Mouse (Mus musculus) adrenal gland, adult (tissue): ENCODE results near the gene Trcg1.

Source experiments
- DNase-seq, 2 experiments: peaks; one replicate each; pipeline ENCODE4 v3.0.0; 2022 to 2023; ENCODE audit warnings: low spot score in 1 of 2; ENCODE audit not compliant: inconsistent age in 2 of 2

Gene Trcg1

DNA sequence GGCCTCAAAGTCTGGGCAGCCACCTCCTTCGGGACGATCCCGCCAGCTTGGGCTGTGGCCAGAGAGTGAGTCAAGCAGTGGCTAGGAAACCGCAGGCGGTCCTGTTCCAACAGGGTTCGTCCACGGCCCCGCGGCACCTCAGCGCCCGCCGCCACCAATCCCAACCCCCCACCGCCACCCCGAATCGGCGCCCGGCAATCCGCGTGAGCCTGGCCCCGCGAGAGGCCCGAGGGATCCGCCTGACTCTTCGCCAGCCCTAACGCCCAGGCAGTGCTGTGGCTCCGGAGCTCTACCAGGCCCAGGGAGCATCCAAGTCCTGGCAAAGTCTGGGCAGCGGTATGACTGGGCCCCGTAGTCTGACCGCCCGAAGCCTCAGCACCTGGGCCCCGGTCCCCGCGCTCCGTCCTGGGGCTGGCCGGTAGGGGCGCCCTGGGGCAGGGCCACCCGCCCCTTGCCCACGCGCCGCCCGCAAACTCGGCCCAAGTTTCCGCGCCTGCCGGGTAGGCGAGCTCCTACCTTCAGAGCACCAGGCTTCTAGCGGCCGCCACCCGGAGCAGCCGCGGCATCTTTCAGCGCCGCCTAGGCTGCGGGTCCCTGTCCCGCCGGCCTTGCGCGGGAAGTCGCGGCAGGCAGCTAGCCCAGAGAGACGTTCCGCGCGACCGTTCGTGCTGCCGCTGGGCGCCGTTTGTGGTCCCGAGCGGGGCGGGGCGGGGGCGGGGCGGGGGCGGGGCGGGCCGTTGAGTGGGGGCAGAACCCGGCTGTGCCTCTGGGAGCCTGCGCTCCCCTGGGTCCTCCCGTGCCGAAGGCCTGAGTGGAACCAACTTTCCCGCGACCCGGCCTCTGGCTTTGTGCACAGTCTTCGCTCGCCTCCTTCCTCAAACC is 25.8 kb downstream of the Trcg1 start, which contains the start of gene 1700017B05Rik:
Gene 1700017B05Rik (minus strand): TSS at position 700 of the 882 bp plus-strand sequence.
- DNase-seq = peak; percentile 85 to 94

DNA sequence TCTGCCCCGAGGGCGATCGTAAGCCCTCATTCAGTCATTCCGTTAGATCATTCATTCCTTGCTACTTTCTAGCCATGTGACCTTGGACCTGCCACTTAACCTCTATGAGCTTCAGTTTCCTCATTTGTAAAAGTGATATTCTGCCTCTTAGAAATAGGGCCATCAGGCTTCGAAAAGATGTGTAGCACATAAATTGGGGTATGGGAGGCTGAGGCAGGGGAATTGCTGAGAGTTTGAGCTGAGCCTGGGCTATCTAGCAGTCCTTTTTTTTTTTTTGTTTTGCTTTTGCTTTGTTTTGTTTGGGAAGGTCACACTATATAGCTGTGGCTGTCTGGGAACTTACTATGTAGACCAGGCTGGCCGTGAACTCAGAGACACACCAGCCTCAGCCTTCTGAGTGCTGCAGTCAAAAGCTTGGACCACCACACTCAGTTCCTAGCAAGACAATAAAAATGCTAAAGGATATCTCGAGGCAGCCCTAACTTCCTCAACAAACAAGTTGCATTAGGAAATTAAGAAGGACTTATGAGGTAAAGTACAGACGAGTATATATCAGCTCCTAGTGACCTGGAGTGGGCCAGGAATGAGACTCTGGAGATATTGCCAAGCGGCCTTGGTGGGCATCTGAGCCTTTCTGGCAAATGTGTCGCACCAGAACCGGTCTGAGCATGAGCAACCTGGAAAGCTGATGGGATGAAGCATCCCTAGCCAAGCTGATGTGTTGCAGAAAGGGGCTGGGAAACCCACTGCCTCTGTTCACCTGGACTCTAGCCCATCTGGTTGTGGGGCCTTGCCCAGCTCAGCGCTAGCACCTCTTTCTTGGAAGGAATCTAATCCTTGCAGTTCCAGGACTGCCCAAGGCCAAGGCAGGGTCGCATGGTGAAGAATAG is 26.7 kb downstream of the Trcg1 start:
- peak in 1 of 2 experiments; percentile 59 for DNase-seq

DNA sequence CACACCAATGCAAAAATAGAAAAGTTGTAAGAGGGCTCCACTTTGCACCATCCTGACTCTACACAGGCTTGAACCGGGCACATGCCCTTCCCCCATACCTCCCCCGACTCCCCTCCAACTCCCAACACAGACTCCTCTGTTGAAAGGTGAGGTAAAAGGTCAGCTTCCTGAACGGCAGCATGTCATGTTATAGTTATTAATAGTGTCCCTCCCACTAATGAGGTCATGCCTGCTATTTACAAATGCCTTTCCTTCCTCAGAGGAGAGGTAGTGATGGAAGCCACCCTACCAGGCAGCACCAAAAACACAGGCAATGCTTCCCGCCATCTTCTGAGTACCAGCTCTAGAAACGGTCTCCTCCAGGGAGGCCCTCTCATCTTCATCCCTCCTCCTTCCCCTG is 28.8 kb downstream of the Trcg1 start:
- DNase-seq = no peak

DNA sequence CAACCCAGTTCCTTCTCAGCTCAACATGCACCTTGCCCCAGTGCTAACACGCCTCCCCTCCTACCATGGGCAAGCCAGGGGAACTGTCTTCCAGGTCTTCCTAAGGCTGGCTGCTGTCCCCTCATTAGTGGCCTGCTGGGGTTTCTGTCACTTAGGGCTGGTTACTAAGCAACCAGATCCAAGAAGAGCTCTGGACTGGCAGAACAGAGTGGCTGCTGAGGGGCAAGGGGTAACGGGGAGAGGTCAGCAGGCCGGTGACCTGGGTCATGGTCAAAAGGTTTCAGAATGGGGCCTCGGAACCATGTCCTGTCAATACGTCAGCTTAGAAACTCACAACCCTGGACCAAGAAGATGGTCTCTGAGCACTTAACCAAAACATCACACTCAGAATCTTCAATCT is 31.1 kb downstream of the Trcg1 start:
- peak in 1 of 2 experiments; percentile 23 for DNase-seq

DNA sequence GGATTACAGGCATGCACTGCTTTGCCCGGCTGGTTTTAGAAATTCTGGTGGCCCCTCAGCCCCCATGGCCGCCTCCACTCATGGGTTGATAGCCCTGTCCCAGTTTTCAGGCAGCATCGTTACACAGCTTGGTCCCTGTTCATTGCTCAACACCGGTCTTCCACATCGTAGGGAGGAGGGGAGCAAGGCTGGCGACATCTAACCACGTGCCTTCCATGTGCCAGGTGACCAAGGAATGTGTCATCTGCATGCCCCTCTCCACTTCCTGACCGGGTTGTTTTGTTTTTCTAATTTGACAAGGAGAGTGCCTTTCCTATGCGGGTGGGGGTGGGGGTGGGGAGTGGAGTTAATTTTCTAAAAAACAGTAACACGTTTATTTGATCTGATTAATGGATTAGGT is 31.7 kb downstream of the Trcg1 start:
- peak in 1 of 2 experiments; percentile 52 for DNase-seq

DNA sequence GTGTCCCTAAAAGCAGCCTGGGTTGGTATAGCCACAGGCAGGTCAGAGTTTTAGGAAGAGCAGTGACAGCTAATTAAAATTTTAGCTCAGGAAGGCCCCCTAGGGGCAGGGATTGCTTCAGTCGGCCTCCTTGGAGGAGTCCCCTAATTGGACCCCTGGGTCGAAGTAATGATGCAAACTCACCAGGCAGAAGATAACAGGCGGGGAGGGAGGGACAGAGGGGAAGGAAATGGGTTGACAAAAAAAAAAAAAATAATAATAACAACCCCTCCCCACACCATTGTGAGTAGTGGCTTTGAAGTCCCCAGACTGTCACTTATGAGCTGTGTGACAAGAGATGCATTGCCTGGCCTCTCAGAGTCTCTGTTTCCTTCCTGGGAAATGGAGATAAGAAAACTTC is 32.2 kb downstream of the Trcg1 start:
- DNase-seq = peak in 1 of 2 experiments; percentile 39

DNA sequence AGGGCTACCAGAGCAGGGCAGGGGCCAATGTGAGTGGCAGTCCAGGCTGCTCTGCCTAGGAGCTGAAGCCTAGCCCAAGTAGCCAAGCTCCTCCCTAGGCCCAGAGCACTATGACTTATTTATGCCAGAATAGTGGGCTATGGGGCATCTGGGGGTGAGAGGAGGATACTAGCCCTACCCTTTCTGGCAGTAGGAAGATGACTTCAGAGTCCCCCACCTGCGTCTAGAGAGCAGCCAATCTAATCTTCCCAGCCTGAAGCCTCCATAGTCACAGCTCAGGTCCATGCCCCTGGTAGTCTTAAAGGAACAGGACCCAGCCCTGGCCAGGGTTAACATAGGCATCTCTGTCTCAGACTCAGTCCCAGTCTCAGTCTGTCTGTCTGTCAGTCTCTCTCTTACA is 33.0 kb downstream of the Trcg1 start:
- peak in 1 of 2 experiments; percentile 17 for DNase-seq

DNA sequence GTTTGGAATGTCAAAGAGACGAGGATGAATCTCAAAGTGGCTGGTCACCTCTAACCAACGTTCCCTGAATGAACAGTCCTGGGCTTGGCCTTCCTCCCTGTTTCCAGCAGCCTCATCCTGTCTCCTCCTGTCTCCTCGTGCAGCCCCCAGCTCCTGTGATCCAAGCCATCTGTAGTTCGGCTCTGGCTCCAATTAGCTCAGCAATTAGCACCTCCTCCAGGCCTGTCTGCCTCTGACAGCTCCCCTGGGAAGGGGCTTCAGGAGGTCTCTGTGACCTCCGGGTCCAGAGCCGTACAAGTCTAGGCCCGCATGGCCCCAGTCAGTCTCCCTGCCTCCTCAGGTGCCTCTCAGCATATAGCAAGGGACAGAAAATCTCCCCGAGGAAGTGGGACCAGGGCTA is 34.0 kb downstream of the Trcg1 start:
- DNase-seq = peak in 1 of 2 experiments; percentile 34

DNA sequence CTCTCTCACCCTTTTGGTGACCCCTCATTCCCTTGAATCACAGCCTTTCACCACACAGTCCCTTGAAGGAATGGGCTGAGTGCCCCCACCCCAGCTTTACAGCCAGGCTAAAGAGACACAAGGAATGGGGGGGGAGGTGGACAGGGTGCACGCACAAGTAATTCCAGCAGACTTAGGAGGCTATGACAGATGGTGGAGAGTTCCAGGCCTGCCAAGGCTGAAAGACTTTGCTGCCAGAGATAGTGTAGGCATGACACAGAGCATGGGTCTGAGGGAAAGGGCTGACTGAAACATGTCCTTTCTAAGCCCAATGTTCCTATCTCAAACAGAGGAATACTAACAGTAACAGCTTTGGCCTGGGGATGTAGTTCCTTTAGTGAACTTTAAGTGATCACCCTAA is 34.7 kb downstream of the Trcg1 start:
- DNase-seq = no peak

DNA sequence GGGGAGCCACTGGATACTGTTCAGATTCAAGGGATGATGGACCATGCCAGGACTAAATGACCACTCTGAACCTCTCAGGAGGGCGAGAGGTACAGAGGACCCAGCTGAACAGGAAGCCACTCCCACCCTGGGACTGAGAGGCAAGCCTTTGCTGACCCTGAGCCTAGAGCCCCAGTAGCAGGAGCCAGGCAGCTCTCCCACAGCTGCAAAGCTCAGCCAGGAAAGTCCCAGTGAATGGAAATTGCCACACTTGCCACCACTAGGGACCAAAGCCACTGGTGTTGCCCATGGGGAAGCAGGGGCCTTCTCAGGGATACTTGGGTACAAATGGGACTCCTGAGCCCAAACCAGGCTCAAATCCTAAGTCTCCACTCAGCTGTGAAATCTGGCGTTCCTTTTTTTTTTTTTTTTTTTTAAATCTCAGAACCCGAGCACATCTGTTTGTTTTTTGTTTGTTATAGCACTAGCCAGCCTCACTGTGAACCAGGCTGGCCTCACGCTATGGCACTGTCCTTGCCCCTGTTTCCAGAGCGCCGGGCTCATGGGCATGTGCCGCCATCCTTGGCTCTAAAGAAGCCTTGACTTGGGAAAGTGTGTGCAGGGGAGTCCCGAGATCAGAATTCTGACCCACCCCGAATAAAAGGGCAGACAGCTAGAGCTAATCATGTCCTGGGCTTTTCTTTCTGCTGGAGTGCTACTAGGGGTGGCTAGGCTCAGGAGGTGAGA is 35.6 kb downstream of the Trcg1 start:
- peak in 1 of 2 experiments; percentile 77 for DNase-seq

DNA sequence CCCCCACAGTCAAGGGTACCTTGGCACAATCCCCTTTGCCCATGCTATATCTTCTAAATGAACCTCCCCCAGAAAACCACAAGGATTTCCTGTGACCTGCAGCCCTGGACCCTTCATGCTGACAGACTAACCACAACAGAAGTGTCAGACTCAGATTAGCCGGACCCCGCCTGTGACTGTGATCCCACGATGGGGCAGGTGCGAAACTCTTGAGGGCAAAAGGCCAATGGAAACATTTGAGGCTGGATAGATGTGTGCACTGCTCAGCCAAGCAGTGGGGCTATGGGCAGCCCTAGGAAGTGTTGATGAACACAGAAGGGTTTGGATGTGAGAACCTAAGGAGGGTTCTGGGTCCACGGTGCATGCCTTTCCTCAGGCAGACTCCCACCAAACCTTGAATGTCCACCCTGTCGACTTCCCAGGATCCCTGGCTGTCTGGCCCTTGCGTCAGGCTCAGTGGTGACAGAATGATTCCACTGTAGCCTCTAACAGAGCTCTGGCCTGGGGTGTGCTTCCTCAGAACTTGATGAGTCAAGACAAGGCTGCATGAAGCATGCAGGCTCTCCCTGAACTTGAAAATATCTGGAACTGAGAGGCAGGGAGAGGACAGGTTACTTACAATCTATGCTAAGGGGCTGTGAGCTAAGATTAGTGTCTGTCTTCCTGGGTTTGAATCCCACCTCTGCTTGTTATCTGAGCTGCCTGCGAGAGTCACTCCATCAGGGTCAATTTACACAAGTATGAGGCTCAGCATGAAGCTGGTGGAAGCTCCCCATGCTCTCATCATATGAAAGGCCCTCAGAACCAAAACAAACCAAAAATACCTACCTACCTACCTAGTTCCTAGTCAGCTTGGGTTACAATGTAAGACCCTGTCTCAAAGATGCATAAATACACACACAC is 36.8 kb downstream of the Trcg1 start:
- peak in 1 of 2 experiments; percentile 79 for DNase-seq

DNA sequence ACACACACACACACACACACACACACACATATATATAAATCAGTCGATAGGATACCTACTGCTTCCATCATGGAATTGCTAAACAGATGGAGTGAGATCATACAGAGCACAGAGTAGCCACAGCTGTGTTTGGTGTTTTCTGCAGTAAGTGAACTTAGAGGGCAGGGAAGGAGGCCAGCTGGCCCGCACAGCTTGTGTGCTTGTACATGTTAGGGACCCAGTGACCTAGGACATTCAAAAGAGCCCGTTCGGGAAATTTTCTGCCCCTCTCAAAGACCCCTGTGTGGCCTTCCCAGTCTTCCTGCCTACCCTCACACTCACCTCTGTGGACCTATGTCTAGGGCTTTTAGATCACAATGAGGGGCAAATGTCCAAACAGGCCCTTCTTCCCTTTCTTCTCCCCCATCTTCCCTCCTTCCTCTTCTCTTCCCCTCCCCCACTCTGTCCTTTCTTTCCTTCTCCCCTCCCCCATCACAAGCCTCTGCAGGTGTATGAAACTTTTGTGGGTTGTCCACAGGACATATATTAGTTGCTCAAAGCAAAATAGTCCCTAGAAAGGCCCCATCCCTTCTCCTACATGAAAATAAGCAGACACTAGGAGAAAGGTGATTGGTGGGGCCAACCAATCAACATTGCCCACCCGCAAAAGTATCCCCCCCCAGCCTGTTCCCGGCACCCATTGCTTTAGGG is 37.6 kb downstream of the Trcg1 start:
- DNase-seq = peak in 1 of 2 experiments; percentile 41

DNA sequence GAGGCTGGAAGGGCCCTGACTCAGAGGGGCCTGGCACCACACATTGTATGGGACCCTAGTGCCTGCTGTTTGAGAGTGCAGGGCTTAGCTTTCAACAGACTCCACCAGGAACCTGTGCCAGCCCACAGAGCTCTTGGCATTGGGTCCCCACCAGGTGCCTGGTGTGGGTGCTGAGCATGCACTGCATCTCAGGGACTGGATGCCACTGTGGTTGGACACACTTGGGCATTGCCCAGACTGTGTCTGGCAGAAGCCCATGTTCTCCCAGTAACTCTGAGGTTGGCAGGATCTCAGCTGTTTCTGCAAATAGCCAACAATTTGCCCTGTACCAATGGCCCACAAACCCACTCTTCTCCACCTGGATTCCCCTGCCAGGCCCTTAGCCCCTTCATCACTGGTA is 40.0 kb downstream of the Trcg1 start:
- DNase-seq = peak in 1 of 2 experiments; percentile 60

DNA sequence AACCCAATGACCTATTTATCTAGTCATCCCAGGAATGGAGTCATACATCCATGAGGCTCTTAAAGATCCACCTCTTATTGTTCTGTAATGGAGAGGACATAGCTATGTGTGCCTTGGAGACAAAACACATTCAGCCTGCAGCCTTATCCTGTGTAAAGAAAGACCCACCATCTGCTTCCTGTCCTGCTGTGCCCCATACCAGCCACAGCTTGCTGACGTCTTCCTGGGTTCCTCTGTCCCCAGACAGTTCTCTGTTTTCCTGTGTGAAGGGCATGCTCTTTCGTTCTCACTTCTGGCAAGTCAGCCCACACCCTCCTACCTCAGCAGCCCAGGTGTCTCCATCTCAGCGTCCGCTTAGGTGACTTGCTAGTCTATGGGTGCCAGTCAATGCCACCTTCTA is 41.9 kb downstream of the Trcg1 start:
- DNase-seq = peak in 1 of 2 experiments; percentile 47

DNA sequence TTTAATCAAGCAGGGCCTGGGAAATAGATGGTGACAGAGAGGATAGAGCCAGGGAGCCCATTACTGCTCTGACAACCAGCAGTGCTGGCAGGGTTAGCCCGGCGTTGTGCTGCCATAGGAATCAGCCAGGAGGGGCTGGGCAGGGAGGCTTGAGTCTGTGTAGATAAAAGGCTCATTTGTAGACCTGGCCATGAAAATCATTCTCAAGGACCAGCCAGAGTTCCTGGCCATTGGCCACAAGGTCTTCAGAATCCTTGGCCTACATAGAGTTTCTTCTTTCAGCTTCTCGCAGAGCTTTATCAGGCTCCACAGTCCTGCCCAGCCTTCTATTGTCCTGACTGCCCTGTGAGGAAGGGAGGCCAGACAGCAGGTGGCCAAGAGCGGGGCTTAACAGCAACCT is 43.1 kb downstream of the Trcg1 start:
- peak; percentile 69 to 89 for DNase-seq

DNA sequence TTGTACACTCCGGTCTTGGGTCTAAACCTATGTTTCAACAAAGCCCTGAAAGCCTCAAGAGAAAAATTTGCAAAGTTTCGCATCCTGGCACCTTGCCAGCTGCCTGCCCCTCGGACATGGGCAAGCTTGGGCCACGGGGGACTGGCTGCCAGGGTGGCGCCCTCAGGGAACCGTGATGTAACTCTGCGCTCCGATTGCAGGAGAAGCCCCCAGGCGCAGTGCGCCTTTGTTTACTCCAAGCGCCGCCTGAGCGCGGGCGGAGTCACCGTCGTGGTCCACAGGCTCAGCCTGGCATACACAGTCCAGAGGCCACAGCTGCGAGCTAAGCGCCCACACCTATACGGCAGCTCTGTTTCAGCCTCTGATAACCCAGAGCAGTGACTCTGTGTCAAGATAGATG is 45.2 kb downstream of the Trcg1 start:
- peak in 1 of 2 experiments; percentile 76 for DNase-seq

DNA sequence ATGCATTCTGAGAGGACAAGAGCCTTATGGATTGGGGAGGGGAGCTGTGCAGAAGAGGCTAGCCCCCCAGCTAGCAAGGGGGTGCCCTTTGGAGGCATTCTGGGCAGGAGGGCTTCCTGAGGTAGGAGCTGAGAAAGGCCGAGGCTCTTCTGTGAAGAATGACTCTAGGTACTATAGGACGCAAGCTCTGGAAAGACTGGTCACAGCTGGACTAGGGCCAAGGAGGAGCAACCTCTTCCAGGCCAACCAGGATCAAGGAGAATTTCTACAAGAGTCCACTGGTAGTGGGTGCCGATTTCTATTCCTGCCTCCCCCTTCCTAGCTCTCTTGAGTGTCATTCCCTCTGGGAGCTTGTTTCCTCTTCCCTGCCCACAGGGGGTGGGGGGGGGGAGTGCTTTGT is 46.3 kb downstream of the Trcg1 start:
- peak in 1 of 2 experiments; percentile 63 for DNase-seq

DNA sequence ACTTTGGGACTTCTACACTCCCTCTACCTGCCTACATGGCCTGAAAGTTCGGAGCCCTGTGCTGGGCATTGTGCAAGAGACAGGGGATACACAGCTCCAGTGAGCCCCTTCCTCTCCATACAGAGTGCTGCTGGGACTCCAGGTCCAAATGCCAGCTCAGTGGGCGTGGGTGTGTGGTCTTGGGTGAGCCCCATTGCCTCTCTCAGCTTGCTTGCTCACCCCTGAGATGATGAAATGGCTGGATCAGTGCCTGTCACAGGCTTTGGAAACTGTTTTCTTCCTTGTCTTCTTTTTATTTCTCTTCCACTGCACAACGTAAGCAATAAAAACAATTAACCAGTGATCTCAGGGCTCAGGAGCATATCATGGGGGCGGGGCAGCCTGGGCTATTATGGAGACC is 47.0 kb downstream of the Trcg1 start:
- DNase-seq = peak in 1 of 2 experiments; percentile 71

DNA sequence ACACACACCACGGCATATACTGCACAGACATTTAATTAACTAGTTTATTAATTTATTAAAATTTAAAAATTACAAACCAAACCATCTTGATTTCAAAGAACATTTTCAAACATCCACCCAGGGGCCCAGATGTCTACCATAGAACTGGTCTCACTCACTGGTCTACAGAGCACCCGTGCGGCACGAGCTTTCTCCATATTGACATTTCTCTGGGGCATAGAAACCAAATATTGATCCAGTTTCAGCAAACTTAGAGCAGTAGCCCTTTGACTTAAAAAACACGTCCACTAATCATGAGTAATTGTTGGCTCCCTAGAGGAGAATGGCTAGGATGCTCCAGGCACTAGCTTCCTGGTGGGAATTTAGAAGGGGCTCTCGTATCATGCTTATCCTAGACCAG is 50.8 kb downstream of the Trcg1 start:
- DNase-seq = no peak
